Mouse (Mus musculus) stomach, postnatal 0 days (tissue): ENCODE results near the gene Zfhx3. TPM values are rescaled to one million over a fixed set of nuclear protein-coding genes. Genes with fewer than 3 reads are reported as not detected.

ENCODE experiments used
- ATAC-seq: fragments of 200-750 bp; cut with Nextera tagmentation; 2 replicates; pipeline ENCODE4 v1.8.0; 2017; ENCODE audit not compliant: low FRiP score, low TSS enrichment
- DNase-seq: peaks from one replicate; pipeline ENCODE4 v3.0.0-alpha.2; 2016; ENCODE audit warnings: low spot score
- H3K27ac ChIP-seq: fragments of 300-500 bp; sonication (generic); replicated peaks from 2 replicates; pipeline ENCODE4 v1.5.1; 2014; ENCODE audit warnings: mild to moderate bottlenecking, control low read depth
- H3K27me3 ChIP-seq: fragments of 300-500 bp; sonication (generic); 2 replicates; pipeline ENCODE4 v1.6.1; 2014; ENCODE audit warnings: low read length; ENCODE audit not compliant: control insufficient read depth, insufficient read depth
- H3K36me3 ChIP-seq: fragments of 300-500 bp; sonication (generic); 2 replicates; pipeline ENCODE4 v1.6.1; 2014; ENCODE audit warnings: low read length, mixed read lengths; ENCODE audit not compliant: control insufficient read depth, insufficient read depth
- H3K4me1 ChIP-seq: fragments of 300-500 bp; sonication (generic); replicated peaks from 2 replicates; pipeline ENCODE4 v1.6.1; 2014; ENCODE audit warnings: antibody characterized with exemption; ENCODE audit not compliant: control insufficient read depth, insufficient read depth
- H3K4me2 ChIP-seq: fragments of 300-500 bp; sonication (generic); replicated peaks from 2 replicates; pipeline ENCODE4 v1.6.1; 2014; ENCODE audit warnings: low read depth, mild to moderate bottlenecking, control low read depth, moderate library complexity
- H3K4me3 ChIP-seq: fragments of 300-500 bp; sonication (generic); 2 replicates; pipeline ENCODE4 v1.5.1; 2014; ENCODE audit warnings: low read depth, low read length, control low read depth
- H3K9ac ChIP-seq: fragments of 300-500 bp; sonication (generic); 2 replicates; pipeline ENCODE4 v1.6.1; 2014; ENCODE audit warnings: mild to moderate bottlenecking, low read length, control low read depth, mixed read lengths
- H3K9me3 ChIP-seq: fragments of 300-500 bp; sonication (generic); 2 replicates; pipeline ENCODE4 v1.6.1; 2016; ENCODE audit warnings: low read length; ENCODE audit not compliant: control insufficient read depth
- CTCF ChIP-seq: IDR thresholded peaks from 2 replicates; pipeline ENCODE4 v1.5.1; 2016; ENCODE audit warnings: antibody characterized with exemption, low read depth, mild to moderate bottlenecking, moderate library complexity
- EP300 ChIP-seq: optimal IDR thresholded peaks from 2 replicates; pipeline ENCODE3; 2016; ENCODE audit warnings: antibody characterized with exemption
- WGBS: fragments of 180-500 bp; shearing (Covaris S2); extraction: QIAGEN DNeasy Blood & Tissue Kit; methylation state at CpG from one replicate; pipeline ENCODE4 v1.1.7; 2014; 5-methylcytosine and 5-hydroxymethylcytosine counted together
- polyA plus RNA-seq: library from polyadenylated mRNA; unstranded; fragments of >200 nt; fragmentation: Nextera tagmentation; extraction: Ambion mirVana; gene quantifications from 2 replicates; pipeline ENCODE4 v1.2.1, GENCODE M21; 2015

Zfhx3 gene
- polyA plus RNA-seq, 1 experiment from 2014 or later = 4.6 TPM

- 83% methylated on average over 7 of the region's 7 CpGs for WGBS
- Histone ChIP-seq H3K4me2 (no peak overlapping the region), H3K4me1 (no peaks in the 10 kb centered on the region), H3K27ac (no peak overlapping the region), H3K9me3 (no peaks in the 10 kb centered on the region), H3K4me3 (no peak overlapping the region), H3K27me3 (no peaks in the 10 kb centered on the region), H3K9ac (no peak overlapping the region), H3K36me3 (0 out of 2 replicates have a peak, but pooled peaks cover 3% of the 10 kb centered on the region)
- TF ChIP-seq EP300 (no peak), CTCF (no peak)
- DNase-seq (no peak), ATAC-seq (no peak)
Observed at GRCm38 (mm10) chr8:108912998-108913397, 970.6 kb downstream of the Zfhx3 start.

- peak overlapping the region; percentile 49 for H3K27ac ChIP-seq
- no peaks in the 10 kb centered on the region for H3K4me1 ChIP-seq
- no peak overlapping the region for H3K9ac ChIP-seq
- DNase-seq = no peak
- peak; percentile 52; the same call in 1 of the 2 replicates for ATAC-seq
- no peak overlapping the region for H3K4me3 ChIP-seq
- H3K9me3 ChIP-seq = no peaks in the 10 kb centered on the region
- WGBS = 15% methylated on average over 6 of the region's 6 CpGs
- no peaks in the 10 kb centered on the region for H3K27me3 ChIP-seq
- H3K4me2 ChIP-seq = no peak overlapping the region
- TF ChIP-seq CTCF (no peak), EP300 (no peak)
- H3K36me3 ChIP-seq = 0 out of 2 replicates have a peak, but pooled peaks cover 3% of the 10 kb centered on the region
Observed at GRCm38 (mm10) chr8:108915425-108915824, 973.0 kb downstream of the Zfhx3 start.

GRCm38 (mm10) chr8:108915876-108916275 is 973.4 kb downstream of the Zfhx3 start:
- Histone ChIP-seq H3K27me3 (no peaks in the 10 kb centered on the region), H3K4me1 (no peaks in the 10 kb centered on the region), H3K36me3 (0 out of 2 replicates have a peak, but pooled peaks cover 3% of the 10 kb centered on the region), H3K9ac (no peak overlapping the region), H3K4me2 (no peak overlapping the region), H3K9me3 (no peaks in the 10 kb centered on the region), H3K4me3 (no peak overlapping the region), H3K27ac (0 out of 2 replicates have a peak overlapping the region, but pooled peaks have one; percentile 56)
- no peak; the same call in 1 of the 2 replicates for ATAC-seq
- TF ChIP-seq CTCF = no peak
- TF ChIP-seq EP300 = no peak
- WGBS = 12% methylated on average over 6 of the region's 6 CpGs
- peak; percentile 29 for DNase-seq

GRCm38 (mm10) chr8:108920151-108920550 is 977.7 kb downstream of the Zfhx3 start:
- no peaks in the 10 kb centered on the region for H3K27me3 ChIP-seq
- ATAC-seq (no peak), DNase-seq (no peak)
- H3K4me1 ChIP-seq = no peaks in the 10 kb centered on the region
- H3K4me3 ChIP-seq = no peak overlapping the region
- 0 out of 2 replicates have a peak, but pooled peaks cover 3% of the 10 kb centered on the region for H3K36me3 ChIP-seq
- TF ChIP-seq CTCF = no peak
- TF ChIP-seq EP300 = no peak
- WGBS = 93% methylated on average over 7 of the region's 7 CpGs
- no peaks in the 10 kb centered on the region for H3K9me3 ChIP-seq
- H3K27ac ChIP-seq = no peak overlapping the region
- no peak overlapping the region for H3K9ac ChIP-seq
- no peak overlapping the region for H3K4me2 ChIP-seq

- TF ChIP-seq EP300 = no peak
- 0 out of 2 replicates have a peak, but pooled peaks have one; percentile 4 for TF ChIP-seq CTCF
- no peak overlapping the region for H3K4me2 ChIP-seq
Observed at GRCm38 (mm10) chr8:108923161-108923560, 980.7 kb downstream of the Zfhx3 start.

GRCm38 (mm10) chr8:108924526-108924925 is 982.1 kb downstream of the Zfhx3 start:
- no peaks in the 10 kb centered on the region for H3K4me1 ChIP-seq
- no peaks in the 10 kb centered on the region for H3K27me3 ChIP-seq
- TF ChIP-seq EP300 = no peak
- no peak for TF ChIP-seq CTCF
- 80% methylated on average over 9 of the region's 9 CpGs for WGBS
- H3K9me3 ChIP-seq = no peaks in the 10 kb centered on the region
- no peak overlapping the region for H3K4me3 ChIP-seq
- ATAC-seq (no peak), DNase-seq (no peak)
- H3K9ac ChIP-seq = no peak overlapping the region
- no peaks in the 10 kb centered on the region for H3K36me3 ChIP-seq
- no peak overlapping the region for H3K4me2 ChIP-seq
- no peak overlapping the region for H3K27ac ChIP-seq

More at GRCm38 (mm10) chr8:108923161-108923560, 980.7 kb downstream of the Zfhx3 start:
- DNase-seq (no peak), ATAC-seq (no peak)
- Histone ChIP-seq H3K4me1 (no peaks in the 10 kb centered on the region), H3K27ac (no peak overlapping the region), H3K4me3 (no peak overlapping the region), H3K9ac (no peak overlapping the region), H3K36me3 (no peaks in the 10 kb centered on the region), H3K9me3 (no peaks in the 10 kb centered on the region), H3K27me3 (no peaks in the 10 kb centered on the region)
- WGBS = 90% methylated on average over 6 of the region's 6 CpGs
